Mouse (Mus musculus) thymus, adult 2 months (tissue): ENCODE data around the gene Gm49510.

Experiments used
- CTCF ChIP-seq: fragments of 200-500 bp; IDR thresholded peaks from 2 replicates; pipeline ENCODE4 v1.5.1; 2012; ENCODE audit warnings: mild to moderate bottlenecking, control low read depth, low read length, moderate library complexity, borderline replicate concordance; ENCODE audit not compliant: control insufficient read depth, poor library complexity, insufficient read depth; ENCODE audit errors: extremely low read depth
- POLR2A ChIP-seq: fragments of 200-500 bp; IDR thresholded peaks from 2 replicates; pipeline ENCODE4 v1.6.1; 2012; ENCODE audit warnings: mild to moderate bottlenecking, low read length, control low read depth, moderate library complexity; ENCODE audit not compliant: control insufficient read depth, poor library complexity, insufficient read depth; ENCODE audit errors: extremely low read depth

DNA sequence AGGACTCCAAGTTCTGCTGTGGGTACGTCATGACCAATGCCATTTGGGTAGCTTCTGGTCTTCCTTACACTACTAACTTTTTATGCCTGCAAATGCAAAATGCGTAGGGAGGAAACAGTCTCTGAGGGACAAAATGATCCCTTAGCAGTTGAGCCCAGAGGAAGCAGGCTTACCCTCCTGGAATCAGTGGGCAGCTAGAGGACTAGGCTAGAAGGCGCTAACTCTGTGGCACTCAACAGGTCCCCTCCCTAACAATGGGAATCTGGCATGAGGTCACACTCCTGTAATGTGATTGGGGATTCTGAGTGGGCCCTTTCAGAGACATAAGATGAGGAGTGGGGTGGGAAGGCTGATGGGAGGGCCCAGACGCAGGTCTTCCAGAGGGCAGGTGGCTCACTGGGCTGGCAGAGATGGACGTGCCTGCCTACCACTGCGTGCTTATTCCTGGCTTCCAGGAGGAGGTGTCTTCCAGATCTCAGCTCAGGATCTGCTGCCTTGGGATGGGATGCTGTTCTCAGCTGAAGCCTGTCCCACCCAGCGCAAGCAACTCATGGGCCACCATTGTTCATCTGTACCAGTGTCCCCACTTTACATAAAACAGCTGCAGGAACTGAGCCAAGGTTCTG is 31.4 kb downstream of the Gm49510 start:
- TF ChIP-seq POLR2A, result no peak
- no peak for TF ChIP-seq CTCF
